Mouse (Mus musculus): ENCODE measurements at regions not wholly inside any gene's neighbourhood (a gene's known extent, or its start where the extent isn't known, plus 50 kb on each side); places are given as distances from the start of the nearest gene placed in this dataset.
"Not testable (repeated sequence)": the region's sequence is repeated elsewhere in the genome, so short reads cannot be mapped to it uniquely, and the experiment has no call there.

DNA sequence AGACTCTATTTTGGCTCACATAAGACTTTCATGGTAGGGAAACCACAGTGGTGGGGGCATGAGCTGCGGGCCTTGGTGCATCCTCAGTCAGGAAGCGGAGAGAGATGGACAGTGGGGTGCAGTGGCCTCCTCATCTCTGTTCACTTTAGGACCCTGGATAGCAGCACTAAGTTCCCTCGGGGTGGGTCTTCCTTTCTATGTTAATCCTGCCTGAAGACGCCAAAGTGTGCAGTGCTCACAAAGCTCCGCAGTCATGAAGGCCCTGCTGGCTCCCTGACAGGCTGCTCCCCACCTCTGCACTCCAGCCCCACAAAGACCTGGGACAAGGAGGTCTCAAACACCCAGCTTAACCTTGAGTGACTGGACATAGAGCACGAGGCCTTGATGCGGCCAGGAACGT, 56.8 kb downstream of the Sox1 start:
- H3K36me3 ChIP-seq: no peaks in the 10 kb centered on the region
- no peak for ATAC-seq (ENCODE audit: low FRiP score, low read depth)
- no peaks in the 10 kb centered on the region for H3K4me1 ChIP-seq (replicated peaks)
- no peak overlapping the region for H3K27ac ChIP-seq (replicated peaks)
- H3K9me3 ChIP-seq: no peaks in the 10 kb centered on the region
- H3K4me2 ChIP-seq: no peak overlapping the region
- peaks cover 11% of the 10 kb centered on the region; the same call in 1 of the 2 replicates for H3K27me3 ChIP-seq
- H3K4me3 ChIP-seq: no peak overlapping the region
- H3K9ac ChIP-seq: no peak overlapping the region
- WGBS: 74% methylated on average over 8 of the region's 8 CpGs

DNA sequence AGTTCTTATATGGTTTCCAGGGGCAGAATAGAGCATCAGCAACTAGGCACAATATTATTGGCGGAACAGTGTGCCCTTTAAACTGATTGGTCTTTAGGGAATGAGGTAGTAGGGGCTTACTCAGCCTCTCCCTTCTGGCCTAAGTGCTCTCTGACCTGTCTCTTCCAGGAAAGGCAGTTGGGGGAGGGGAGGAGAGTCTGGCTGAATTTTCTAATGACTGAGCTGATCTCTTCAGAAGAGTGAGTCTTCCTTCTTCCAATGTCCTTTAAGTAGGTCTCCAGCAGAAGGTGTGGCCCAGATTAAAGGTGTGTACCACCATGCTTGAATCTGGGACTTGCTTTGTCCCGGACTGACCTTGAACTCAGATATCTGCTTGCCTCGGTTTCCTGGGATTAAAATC, 60.3 kb downstream of the Sox1 start:
- not testable (repeated sequence) for H3K4me3 ChIP-seq; H3K9ac ChIP-seq; H3K36me3 ChIP-seq; H3K4me2 ChIP-seq; H3K4me1 ChIP-seq (replicated peaks); H3K27me3 ChIP-seq; H3K9me3 ChIP-seq; H3K27ac ChIP-seq (replicated peaks); ATAC-seq (ENCODE audit: low FRiP score, low read depth)
- WGBS: 92% methylated on average over 3 of the region's 3 CpGs

DNA sequence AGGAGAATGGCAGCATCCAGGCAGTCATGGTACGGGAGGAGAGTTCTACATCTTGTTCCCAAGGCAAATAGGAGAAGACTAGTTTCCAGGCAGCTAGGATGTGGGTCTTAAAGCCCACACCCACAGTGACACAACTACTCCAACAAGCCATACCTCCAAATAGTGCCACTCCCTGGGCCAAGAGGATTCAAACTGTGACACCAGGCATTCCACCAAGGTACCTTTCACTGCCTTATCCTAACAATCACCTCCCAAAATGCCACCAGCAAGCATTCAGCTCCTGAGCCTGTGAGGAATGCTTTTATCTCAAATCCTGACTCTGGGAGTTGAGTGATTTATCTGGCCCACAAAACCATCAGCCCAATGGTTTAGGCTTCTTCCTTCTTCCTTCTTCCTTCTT, 61.2 kb downstream of the Sox1 start:
- 93% methylated on average over 1 of the region's 1 CpGs for WGBS
- H3K27me3 ChIP-seq: no peaks in the 10 kb centered on the region
- H3K9me3 ChIP-seq: no peaks in the 10 kb centered on the region
- no peaks in the 10 kb centered on the region for H3K36me3 ChIP-seq
- H3K4me3 ChIP-seq: no peak overlapping the region
- no peak overlapping the region for H3K27ac ChIP-seq (replicated peaks)
- H3K4me1 ChIP-seq (replicated peaks): no peaks in the 10 kb centered on the region
- no peak for ATAC-seq (ENCODE audit: low FRiP score, low read depth)
- no peak overlapping the region for H3K9ac ChIP-seq
- no peak overlapping the region for H3K4me2 ChIP-seq

DNA sequence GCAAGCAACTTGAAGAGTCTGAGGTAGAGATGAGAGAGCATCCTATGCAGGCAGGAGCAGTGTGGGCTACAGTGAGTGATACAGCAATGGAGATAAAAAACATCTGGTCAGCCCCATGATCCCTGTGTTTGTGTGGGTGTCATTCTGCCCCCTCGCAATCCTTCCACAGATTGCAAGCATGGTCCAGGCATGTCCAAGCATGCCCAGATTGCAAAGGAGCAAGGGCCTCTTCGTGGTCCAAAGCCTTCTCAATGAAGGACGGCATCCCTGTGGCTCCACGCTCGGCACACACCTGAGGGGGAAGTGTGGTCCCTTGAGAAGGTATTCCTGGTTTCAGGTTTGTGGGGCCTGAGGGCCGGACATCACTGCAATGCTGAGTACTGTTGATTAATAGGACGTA, 61.9 kb downstream of the Sox1 start:
- no peaks in the 10 kb centered on the region for H3K9me3 ChIP-seq
- WGBS: 68% methylated on average over 7 of the region's 7 CpGs

DNA sequence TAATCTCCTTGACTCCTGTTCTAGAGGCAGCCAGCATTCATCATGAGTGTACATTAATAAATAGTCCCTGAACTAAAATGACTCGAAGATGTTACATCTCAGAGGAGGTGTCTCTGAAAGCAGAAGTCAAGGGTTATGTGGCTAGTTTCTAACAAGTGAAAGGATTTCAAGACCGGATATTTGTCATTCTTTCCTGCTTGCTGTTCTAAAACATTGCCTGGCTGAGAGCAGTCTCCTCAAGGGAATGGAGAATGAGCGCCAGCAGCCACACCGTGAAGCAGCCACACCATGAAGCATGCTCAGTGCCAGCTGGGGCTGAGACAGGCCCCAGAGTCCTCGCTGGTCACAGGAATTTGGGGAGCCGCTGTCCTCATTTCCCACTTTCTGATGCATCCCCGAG, 71.8 kb downstream of the Sox1 start:
- Histone ChIP-seq H3K27ac (replicated peaks) (no peak overlapping the region), H3K27me3 (0 out of 2 replicates have a peak, but pooled peaks cover 5% of the 10 kb centered on the region), H3K4me1 (replicated peaks) (no peaks in the 10 kb centered on the region), H3K36me3 (no peaks in the 10 kb centered on the region), H3K4me3 (no peak overlapping the region), H3K9me3 (no peaks in the 10 kb centered on the region), H3K9ac (no peak overlapping the region), H3K4me2 (no peak overlapping the region)
- ATAC-seq (ENCODE audit: low FRiP score, low read depth): no peak
- 74% methylated on average over 7 of the region's 7 CpGs for WGBS

More for the DNA sequence above, 61.9 kb downstream of the Sox1 start:
- Histone ChIP-seq H3K4me1 (replicated peaks) (no peaks in the 10 kb centered on the region), H3K27ac (replicated peaks) (no peak overlapping the region), H3K9ac (no peak overlapping the region), H3K36me3 (no peaks in the 10 kb centered on the region), H3K27me3 (0 out of 2 replicates have a peak, but pooled peaks cover under 1% of the 10 kb centered on the region), H3K4me3 (no peak overlapping the region), H3K4me2 (no peak overlapping the region)
- ATAC-seq (ENCODE audit: low FRiP score, low read depth): no peak

DNA sequence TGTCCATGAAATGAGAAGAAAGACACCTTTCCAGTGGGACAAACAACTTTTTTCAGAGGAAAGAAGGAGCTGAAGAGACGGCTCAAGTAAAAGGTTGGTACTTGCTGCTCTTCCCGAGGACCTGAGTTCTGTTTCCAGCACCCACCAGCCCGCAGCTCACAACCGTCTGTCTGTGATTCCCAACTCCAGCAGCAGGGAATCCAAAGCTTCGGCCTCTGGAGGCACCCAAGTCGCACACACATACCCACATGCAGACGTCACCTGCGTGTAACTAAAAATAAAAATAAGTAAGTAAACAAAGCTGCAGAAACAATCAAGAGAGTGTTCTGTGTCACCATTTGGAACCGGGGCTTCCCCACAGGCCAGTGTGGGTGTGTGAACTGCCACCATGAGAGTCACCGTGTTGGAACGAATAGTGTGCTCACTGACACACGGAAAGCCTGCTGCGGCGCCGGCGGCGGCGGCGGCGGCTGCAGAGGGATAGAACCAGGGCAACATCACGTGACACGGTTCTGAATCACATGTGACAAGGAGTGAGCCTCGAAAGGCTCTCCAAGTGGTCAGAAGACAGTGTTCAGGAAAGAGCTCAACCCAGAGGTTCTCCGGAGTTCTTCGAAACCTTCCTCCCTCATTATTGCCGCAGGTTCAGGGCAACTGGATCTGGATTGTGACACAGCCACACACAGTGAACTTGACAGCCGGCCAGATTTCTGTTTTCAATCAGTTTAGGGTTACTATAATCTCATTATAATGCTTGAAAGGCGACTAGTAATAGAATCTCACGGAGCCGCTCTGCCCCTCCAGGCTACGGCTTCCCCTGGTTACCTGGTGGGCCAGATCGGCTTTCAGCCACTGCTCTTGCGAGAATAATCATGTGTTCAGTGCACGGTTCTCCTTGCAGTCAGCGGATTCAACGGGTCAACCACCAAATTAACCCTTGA, 72.6 kb downstream of the Sox1 start:
- Histone ChIP-seq H3K4me2 (no peak overlapping the region), H3K27me3 (0 out of 2 replicates have a peak, but pooled peaks cover 2% of the 10 kb centered on the region), H3K27ac (replicated peaks) (no peak overlapping the region), H3K9me3 (no peaks in the 10 kb centered on the region), H3K4me3 (no peak overlapping the region), H3K36me3 (no peaks in the 10 kb centered on the region), H3K4me1 (replicated peaks) (no peaks in the 10 kb centered on the region), H3K9ac (no peak overlapping the region)
- ATAC-seq (ENCODE audit: low FRiP score, low read depth): no peak
- WGBS: 75% methylated on average over 36 of the region's 36 CpGs

DNA sequence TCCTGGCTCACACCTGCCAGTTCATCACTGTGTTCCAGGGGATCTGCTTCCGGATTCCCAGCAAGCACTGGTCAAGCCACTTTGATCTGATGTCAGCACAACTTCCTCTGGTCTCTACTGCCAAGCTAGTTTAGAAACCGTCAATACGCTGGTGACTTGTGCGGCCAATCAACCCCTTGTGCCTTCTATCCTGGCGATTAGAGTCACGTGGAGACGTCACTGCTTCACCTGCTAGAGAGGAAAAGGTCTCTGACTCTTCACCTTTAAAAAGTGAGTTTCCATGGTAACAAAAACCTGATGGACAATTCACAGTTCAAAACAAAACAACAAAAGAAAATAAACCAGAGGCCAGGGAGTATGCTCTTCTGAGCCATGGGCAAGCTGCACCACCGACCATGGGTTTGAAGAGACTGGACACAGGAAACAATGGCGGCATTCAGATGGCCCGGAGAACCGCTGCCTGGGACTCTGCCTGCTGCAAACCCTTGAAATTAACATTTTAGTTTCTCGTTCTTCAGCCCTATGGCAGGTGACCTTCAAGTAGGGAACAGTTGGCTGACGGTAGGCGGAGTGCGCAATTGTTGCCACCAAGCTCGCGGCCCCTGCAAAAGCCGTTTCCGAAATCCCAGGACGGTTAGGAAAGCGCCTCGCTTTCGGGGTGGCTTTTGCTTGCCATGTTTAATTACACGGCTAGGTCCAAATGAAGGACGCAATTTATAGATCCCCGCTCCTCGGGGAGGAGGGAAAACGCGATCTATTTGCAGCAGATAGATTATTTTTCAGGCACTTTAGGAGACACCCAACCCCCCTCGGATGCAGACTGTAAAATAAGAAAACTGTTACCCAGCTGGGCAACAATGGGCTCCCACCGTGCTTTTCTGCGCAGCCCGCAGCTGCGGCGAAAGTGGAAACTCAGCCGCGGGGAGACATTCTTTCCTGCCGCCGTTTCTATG, 82.6 kb downstream of the Sox1 start:
- Histone ChIP-seq H3K4me1 (replicated peaks) (peaks cover 25% of the 10 kb centered on the region), H3K27ac (replicated peaks) (peak overlapping the region; percentile 59), H3K9ac (peak overlapping the region; percentile 37; the same call in 1 of the 2 replicates), H3K9me3 (no peaks in the 10 kb centered on the region), H3K4me3 (peak overlapping the region; percentile 36), H3K4me2 (peak overlapping the region; percentile 64), H3K27me3 (peaks cover 29% of the 10 kb centered on the region), H3K36me3 (no peaks in the 10 kb centered on the region)
- 0 out of 2 replicates have a peak, but pooled peaks have one; percentile 25 for ATAC-seq (ENCODE audit: low FRiP score, low read depth)
- WGBS: 6% methylated on average over 39 of the region's 39 CpGs

DNA sequence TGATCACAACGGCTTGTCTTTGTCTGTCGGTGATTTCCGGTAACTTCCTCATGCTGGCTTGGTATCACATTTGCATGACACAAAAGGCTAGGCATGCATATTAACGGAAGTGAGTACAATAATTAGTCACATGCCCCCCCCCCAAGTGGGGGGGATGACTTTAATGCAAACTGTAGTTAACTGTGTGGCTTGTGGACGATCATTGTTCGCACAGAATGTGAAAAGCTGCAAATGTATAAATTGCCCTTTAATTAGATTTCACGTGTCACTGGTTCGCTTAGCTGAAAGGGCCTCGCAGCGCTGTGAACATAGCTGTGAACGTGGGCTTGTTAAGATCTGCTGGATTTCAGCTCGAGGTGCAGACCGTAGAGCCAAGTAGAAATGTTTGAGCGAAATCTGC, 86.8 kb downstream of the Sox1 start:
- 15% methylated on average over 14 of the region's 14 CpGs for WGBS
- Histone ChIP-seq H3K4me2 (no peak overlapping the region), H3K27ac (replicated peaks) (no peak overlapping the region), H3K9ac (no peak overlapping the region), H3K4me3 (no peak overlapping the region), H3K4me1 (replicated peaks) (peaks cover 37% of the 10 kb centered on the region), H3K27me3 (peaks cover 48% of the 10 kb centered on the region), H3K36me3 (no peaks in the 10 kb centered on the region), H3K9me3 (no peaks in the 10 kb centered on the region)
- ATAC-seq (ENCODE audit: low FRiP score, low read depth): 0 out of 2 replicates have a peak, but pooled peaks have one; percentile 7

DNA sequence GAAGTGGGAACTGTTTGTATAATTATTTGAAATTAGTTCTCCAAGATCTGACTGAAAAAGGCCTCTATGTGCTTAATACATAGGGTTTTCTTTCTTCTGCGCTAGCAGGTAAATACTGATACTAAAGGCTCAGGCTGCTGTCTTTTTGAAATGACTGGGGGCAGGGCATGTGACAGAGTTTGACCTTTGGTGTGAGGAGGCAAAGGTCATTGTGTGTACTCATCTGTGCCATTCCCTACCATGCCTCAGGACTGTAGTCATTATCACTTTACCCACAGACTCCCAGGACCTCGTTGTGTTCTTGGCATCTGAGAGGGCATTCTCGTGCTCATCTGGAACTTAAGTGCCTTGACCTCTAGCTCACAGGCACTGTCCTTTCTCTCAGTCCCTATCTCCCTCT, 88.5 kb downstream of the Sox1 start:
- 80% methylated on average over 3 of the region's 3 CpGs for WGBS
- Histone ChIP-seq H3K36me3 (no peaks in the 10 kb centered on the region), H3K9ac (no peak overlapping the region), H3K9me3 (no peaks in the 10 kb centered on the region), H3K4me3 (no peak overlapping the region), H3K27me3 (peaks cover 45% of the 10 kb centered on the region), H3K4me2 (no peak overlapping the region), H3K4me1 (replicated peaks) (peaks cover 28% of the 10 kb centered on the region), H3K27ac (replicated peaks) (no peak overlapping the region)
- no peak for ATAC-seq (ENCODE audit: low FRiP score, low read depth)

DNA sequence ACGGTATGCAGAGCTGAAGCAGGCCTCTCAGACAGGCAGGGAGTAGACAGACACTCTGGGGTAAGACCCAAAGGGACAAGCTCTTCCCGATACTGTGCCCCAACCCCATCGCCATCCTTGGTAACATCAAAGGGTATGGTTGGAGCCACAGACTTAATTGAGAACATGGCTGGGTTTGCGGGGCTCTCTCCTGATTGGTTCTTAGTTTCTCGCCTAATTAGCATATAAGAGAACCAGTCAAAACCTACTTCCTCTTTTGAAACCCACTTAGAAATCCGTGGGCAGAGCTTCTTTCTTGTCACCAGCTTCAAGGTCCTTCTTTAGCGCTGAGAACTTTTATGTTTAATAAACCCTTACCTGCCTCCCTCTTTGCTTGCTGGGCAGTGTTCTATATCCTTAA, 87.5 kb upstream of the Spaca7 start:
- Histone ChIP-seq H3K36me3 (no peaks in the 10 kb centered on the region), H3K9me3 (no peaks in the 10 kb centered on the region), H3K4me3 (no peak overlapping the region), H3K4me2 (no peak overlapping the region), H3K27me3 (peaks cover 31% of the 10 kb centered on the region), H3K27ac (replicated peaks) (no peak overlapping the region; the same call in 1 of the 2 replicates), H3K9ac (no peak overlapping the region), H3K4me1 (replicated peaks) (peaks cover 27% of the 10 kb centered on the region)
- WGBS: 89% methylated on average over 7 of the region's 7 CpGs
- ATAC-seq (ENCODE audit: low FRiP score, low read depth): no peak

DNA sequence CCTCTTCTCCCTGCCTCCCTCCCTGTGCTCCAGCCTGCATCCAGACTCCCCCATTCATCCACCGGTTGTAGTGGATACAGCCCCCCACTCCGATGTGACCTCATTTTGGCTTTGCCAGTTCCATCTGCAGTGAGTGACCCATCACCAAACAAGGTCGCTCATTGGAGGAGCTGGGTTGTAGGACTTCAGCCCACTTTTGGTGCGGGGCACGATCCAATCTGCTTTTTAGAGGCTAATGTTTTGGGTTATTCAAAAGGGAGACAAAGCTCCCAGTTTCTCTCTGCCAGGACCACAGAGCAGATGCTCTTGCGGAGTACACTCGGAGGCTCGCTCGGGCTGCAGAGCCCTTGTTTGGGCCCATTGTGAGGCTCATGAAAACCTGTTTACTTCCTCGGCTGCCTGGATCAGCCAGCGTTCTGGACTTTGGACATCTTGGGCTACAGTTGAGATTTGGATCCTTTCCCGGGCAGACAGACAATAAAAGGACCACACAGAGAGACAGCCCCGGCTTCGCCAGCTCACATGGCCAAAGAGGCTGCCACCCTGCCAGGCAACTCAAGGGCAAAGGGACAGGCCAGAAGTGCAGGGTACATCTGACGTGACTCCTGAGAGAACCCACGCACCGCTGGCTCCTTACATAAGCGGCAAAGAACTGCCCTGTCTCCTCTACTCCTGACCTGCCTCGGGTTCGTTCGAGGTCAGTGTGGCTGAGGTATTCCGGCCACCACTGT, 86.3 kb upstream of the Spaca7 start:
- H3K27ac ChIP-seq (replicated peaks): peak overlapping the region; percentile 72
- H3K4me1 ChIP-seq (replicated peaks): peaks cover 27% of the 10 kb centered on the region
- no peak overlapping the region for H3K4me2 ChIP-seq
- peak; percentile 87 for ATAC-seq (ENCODE audit: low FRiP score, low read depth)
- H3K27me3 ChIP-seq: peaks cover 29% of the 10 kb centered on the region
- H3K9ac ChIP-seq: no peak overlapping the region
- no peaks in the 10 kb centered on the region for H3K9me3 ChIP-seq
- 41% methylated on average over 22 of the region's 22 CpGs for WGBS
- no peak overlapping the region for H3K4me3 ChIP-seq
- no peaks in the 10 kb centered on the region for H3K36me3 ChIP-seq
